Mouse (Mus musculus) midbrain, embryonic 16.5 days (tissue): ENCODE measurements at regions not wholly inside any gene's neighbourhood (a gene's known extent, or its start where the extent isn't known, plus 50 kb on each side); places are given as distances from the start of the nearest gene placed in this dataset.
A peak's percentile ranks its signal among the peaks of the same experiment; 100 is the strongest.
"Not testable (repeated sequence)": the region's sequence is repeated elsewhere in the genome, so short reads cannot be mapped to it uniquely, and the experiment has no call there.

Experiments
- ATAC-seq: fragments of 200-750 bp; cut with Nextera tagmentation; 2 replicates; pipeline ENCODE4 v1.8.0; 2017; ENCODE audit warnings: moderate TSS enrichment
- H3K27ac ChIP-seq: fragments of 300-500 bp; sonication (generic); 2 replicates; pipeline ENCODE4 v1.5.1; 2014; ENCODE audit warnings: mild to moderate bottlenecking, low read length, mixed read lengths
- H3K27me3 ChIP-seq: fragments of 300-500 bp; sonication (generic); 2 replicates; pipeline ENCODE4 v1.6.1; 2014; ENCODE audit warnings: low read depth, low read length, mixed read lengths; ENCODE audit not compliant: control insufficient read depth, insufficient read depth
- H3K36me3 ChIP-seq: fragments of 300-500 bp; sonication (generic); 2 replicates; pipeline ENCODE4 v1.6.1; 2014; ENCODE audit warnings: mild to moderate bottlenecking, low read length, moderate library complexity, mixed read lengths; ENCODE audit not compliant: control insufficient read depth, insufficient read depth
- H3K4me1 ChIP-seq: fragments of 300-500 bp; sonication (generic); 2 replicates; pipeline ENCODE4 v1.6.1; 2014; ENCODE audit warnings: mild to moderate bottlenecking, low read length, mixed read lengths; ENCODE audit not compliant: control insufficient read depth, insufficient read depth
- H3K4me2 ChIP-seq: fragments of 300-500 bp; sonication (generic); 2 replicates; pipeline ENCODE4 v1.6.1; 2014; ENCODE audit warnings: mild to moderate bottlenecking, low read length, mixed read lengths
- H3K4me3 ChIP-seq: fragments of 300-500 bp; sonication (generic); 2 replicates; pipeline ENCODE4 v1.5.1; 2014; ENCODE audit warnings: low read depth, mild to moderate bottlenecking, low read length, moderate library complexity, mixed read lengths
- H3K9ac ChIP-seq: fragments of 300-500 bp; sonication (generic); 2 replicates; pipeline ENCODE4 v1.6.1; 2014; ENCODE audit warnings: low read depth, low read length, mixed read lengths
- H3K9me3 ChIP-seq: fragments of 300-500 bp; sonication (generic); replicated peaks from 2 replicates; pipeline ENCODE4 v1.6.1; 2014; ENCODE audit warnings: mild to moderate bottlenecking, low read length, mixed read lengths; ENCODE audit not compliant: control insufficient read depth, poor library complexity, severe bottlenecking
- WGBS: fragments of 180-500 bp; shearing (Covaris S2); extraction: QIAGEN DNeasy Blood & Tissue Kit; methylation state at CpG from one replicate; pipeline ENCODE4 v1.1.7; 2014; 5-methylcytosine and 5-hydroxymethylcytosine counted together

GRCm38 (mm10) chr1:35889731-35890499 is 178.3 kb upstream of the Hs6st1 start:
- H3K36me3 ChIP-seq = no peaks in the 10 kb centered on the region
- no peak overlapping the region for H3K27ac ChIP-seq
- no peaks in the 10 kb centered on the region for H3K4me1 ChIP-seq
- H3K27me3 ChIP-seq = no peaks in the 10 kb centered on the region
- peaks cover 5% of the 10 kb centered on the region; the same call in 1 of the 2 replicates for H3K9me3 ChIP-seq
- H3K4me3 ChIP-seq = no peak overlapping the region
- no peak overlapping the region for H3K4me2 ChIP-seq
- 65% methylated on average over 19 of the region's 19 CpGs for WGBS
- no peak for ATAC-seq
- no peak overlapping the region for H3K9ac ChIP-seq

GRCm38 (mm10) chr1:35890500-35890900 is 177.7 kb upstream of the Hs6st1 start:
- Histone ChIP-seq H3K27me3 (no peaks in the 10 kb centered on the region), H3K9me3 (peaks cover 9% of the 10 kb centered on the region; the same call in 1 of the 2 replicates), H3K9ac (no peak overlapping the region), H3K27ac (no peak overlapping the region), H3K4me1 (no peaks in the 10 kb centered on the region), H3K4me2 (no peak overlapping the region), H3K4me3 (no peak overlapping the region), H3K36me3 (no peaks in the 10 kb centered on the region)
- ATAC-seq = no peak
- 89% methylated on average over 15 of the region's 15 CpGs for WGBS

- H3K4me2 ChIP-seq = no peak overlapping the region
- H3K9ac ChIP-seq = no peak overlapping the region
- no peaks in the 10 kb centered on the region for H3K36me3 ChIP-seq
- no peak overlapping the region for H3K4me3 ChIP-seq
- no peak overlapping the region for H3K27ac ChIP-seq
- peaks cover 8% of the 10 kb centered on the region; the same call in 1 of the 2 replicates for H3K9me3 ChIP-seq
- ATAC-seq = no peak
- H3K27me3 ChIP-seq = no peaks in the 10 kb centered on the region
- WGBS = 86% methylated on average over 1 of the region's 1 CpGs
- no peaks in the 10 kb centered on the region for H3K4me1 ChIP-seq
Observed at GRCm38 (mm10) chr1:35899536-35899935, 168.7 kb upstream of the Hs6st1 start.

- Histone ChIP-seq H3K9ac (no peak overlapping the region), H3K4me1 (0 out of 2 replicates have a peak, but pooled peaks cover 2% of the 10 kb centered on the region), H3K4me3 (no peak overlapping the region), H3K9me3 (no peaks in the 10 kb centered on the region), H3K36me3 (no peaks in the 10 kb centered on the region), H3K4me2 (no peak overlapping the region), H3K27me3 (no peaks in the 10 kb centered on the region), H3K27ac (no peak overlapping the region)
- WGBS = 93% methylated on average over 9 of the region's 9 CpGs
- no peak for ATAC-seq
Observed at GRCm38 (mm10) chr1:35904001-35904547, 164.1 kb upstream of the Hs6st1 start.

- 90% methylated on average over 4 of the region's 4 CpGs for WGBS
- Histone ChIP-seq H3K27ac (no peak overlapping the region), H3K4me1 (no peaks in the 10 kb centered on the region), H3K36me3 (no peaks in the 10 kb centered on the region), H3K9me3 (no peaks in the 10 kb centered on the region; the same call in 1 of the 2 replicates), H3K9ac (no peak overlapping the region), H3K27me3 (no peaks in the 10 kb centered on the region), H3K4me2 (no peak overlapping the region), H3K4me3 (no peak overlapping the region)
- ATAC-seq = no peak
Observed at GRCm38 (mm10) chr1:35913551-35913950, 154.6 kb upstream of the Hs6st1 start.

- H3K9ac ChIP-seq, H3K9me3 ChIP-seq, H3K4me3 ChIP-seq, ATAC-seq, H3K4me2 ChIP-seq, H3K27me3 ChIP-seq, H3K27ac ChIP-seq, H3K4me1 ChIP-seq, H3K36me3 ChIP-seq: not testable (repeated sequence)
- 93% methylated on average over 8 of the region's 8 CpGs for WGBS
Observed at GRCm38 (mm10) chr1:35914175-35914574, 154.0 kb upstream of the Hs6st1 start.

GRCm38 (mm10) chr1:35915526-35915925 is 152.7 kb upstream of the Hs6st1 start:
- no peak overlapping the region for H3K4me2 ChIP-seq
- H3K27ac ChIP-seq = no peak overlapping the region
- H3K4me1 ChIP-seq = peaks cover 8% of the 10 kb centered on the region; the same call in 1 of the 2 replicates
- ATAC-seq = no peak
- no peak overlapping the region for H3K4me3 ChIP-seq
- H3K9ac ChIP-seq = no peak overlapping the region
- no peaks in the 10 kb centered on the region; the same call in 1 of the 2 replicates for H3K9me3 ChIP-seq
- WGBS = 88% methylated on average over 6 of the region's 6 CpGs
- no peaks in the 10 kb centered on the region for H3K36me3 ChIP-seq
- no peaks in the 10 kb centered on the region for H3K27me3 ChIP-seq

- Histone ChIP-seq H3K27me3 (no peaks in the 10 kb centered on the region), H3K9ac (no peak overlapping the region), H3K4me1 (peaks cover 8% of the 10 kb centered on the region; the same call in 1 of the 2 replicates), H3K9me3 (no peaks in the 10 kb centered on the region), H3K36me3 (no peaks in the 10 kb centered on the region), H3K4me3 (no peak overlapping the region), H3K27ac (peak overlapping the region; percentile 40; the same call in 1 of the 2 replicates), H3K4me2 (no peak overlapping the region)
- ATAC-seq = peak; percentile 81
- 41% methylated on average over 12 of the region's 12 CpGs for WGBS
Observed at GRCm38 (mm10) chr1:35919840-35920734, 148.1 kb upstream of the Hs6st1 start.
